Mouse (Mus musculus): ENCODE results near the gene Ugp2. TPM values are rescaled to one million over a fixed set of nuclear protein-coding genes. Genes with fewer than 3 reads are reported as not detected.

The Ugp2 gene
- polyA plus RNA-seq (2012; rRNA removed), result 19.9 and 36.2 TPM in 2 replicates

GRCm38 (mm10) chr11:21371122-21371806, at the start of gene Ugp2:
TSS of gene Ugp2 (minus strand) at chr11:21371201.

Other genes starting within 250 kb of the Ugp2 start
- gene Vps54, start 131.9 kb downstream of the Ugp2 start, polyA plus RNA-seq (2012; rRNA removed), result 29.3 and 30.7 TPM in 2 replicates
- gene Wdpcp, start 201.0 kb upstream of the Ugp2 start, polyA plus RNA-seq (2012; rRNA removed), result 6.7 and 7.8 TPM in 2 replicates
- 327 and 463 TPM in 2 replicates for gene Mdh1, start 201.2 kb upstream of the Ugp2 start, polyA plus RNA-seq (2012; rRNA removed)

Data from central nervous system, embryonic 11.5 days (tissue).